Mouse (Mus musculus): ENCODE results near the gene Shd. TPM values are rescaled to one million over a fixed set of nuclear protein-coding genes. Genes with fewer than 3 reads are reported as not detected.

Gene Shd
- total and polyA plus RNA-seq, 2 experiments, result 0.35 TPM; not detected in 1

- no peak for DNase-seq (ENCODE audit: extremely low read depth, low read depth, low spot score)
- 76% methylated on average over 6 of the region's 6 CpGs for WGBS
- Histone ChIP-seq H3K79me2 (ENCODE audit: control insufficient read depth, insufficient read depth, low read length) (no peaks in the 10 kb centered on the region), H3K4me3 (ENCODE audit: insufficient read depth, low read depth, low read length) (no peak within 1 kb of the TSS), H3K4me1 (ENCODE audit: control insufficient read depth, insufficient read depth, low read length) (0 out of 2 replicates have a peak, but pooled peaks cover 2% of the 10 kb centered on the region), H3K27me3 (ENCODE audit: control insufficient read depth, insufficient read depth, low read length) (no peaks in the 10 kb centered on the region), H3K9ac (ENCODE audit: low read depth, low read length) (no peak within 1 kb of the TSS), H3K36me3 (ENCODE audit: control insufficient read depth, insufficient read depth, low read length) (no peaks in the 10 kb centered on the region), H3K27ac (replicated peaks; ENCODE audit: insufficient read depth, low read depth, low read length) (0 out of 2 replicates have a peak within 1 kb of the TSS, but pooled peaks have one; percentile 4)
- TF ChIP-seq POLR2A (IDR thresholded peaks at IDR 0.05; ENCODE audit: extremely low read depth, insufficient read depth, low read length) (no peak), CTCF (IDR thresholded peaks at IDR 0.05; ENCODE audit: low read depth, low read length) (no peak)
These were observed 17.7 kb upstream of the Shd start, which contains the start of gene Ebi3 for GRCm38 (mm10) chr17:55952447-55953027. Gene Ebi3 (plus strand): TSS chr17:55952640.

DNA sequence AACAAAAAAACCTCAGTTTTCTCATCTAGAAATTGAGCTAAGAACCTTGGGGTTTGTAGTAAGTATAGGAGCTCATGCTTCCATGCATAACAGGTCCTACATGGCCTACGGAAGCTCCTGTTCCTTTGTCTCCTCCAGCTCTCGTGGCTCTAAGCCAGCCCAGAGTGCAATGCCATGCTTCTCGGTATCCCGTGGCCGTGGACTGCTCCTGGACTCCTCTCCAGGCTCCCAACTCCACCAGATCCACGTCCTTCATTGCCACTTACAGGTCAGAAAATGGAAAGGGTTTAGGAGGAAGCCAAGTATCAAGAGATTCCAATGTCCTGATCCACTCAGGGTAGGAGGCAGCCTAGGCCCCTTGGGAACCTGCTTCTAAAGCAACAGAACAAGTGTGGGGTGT, 16.5 kb upstream of the Shd start:
- no peaks in the 10 kb centered on the region for H3K36me3 ChIP-seq (ENCODE audit: control insufficient read depth, insufficient read depth, low read length)
- TF ChIP-seq POLR2A (IDR thresholded peaks at IDR 0.05; ENCODE audit: extremely low read depth, insufficient read depth, low read length) (no peak), CTCF (IDR thresholded peaks at IDR 0.05; ENCODE audit: low read depth, low read length) (no peak)
- H3K4me1 ChIP-seq (ENCODE audit: control insufficient read depth, insufficient read depth, low read length), result peaks cover 5% of the 10 kb centered on the region
- no peaks in the 10 kb centered on the region for H3K79me2 ChIP-seq (ENCODE audit: control insufficient read depth, insufficient read depth, low read length)
- WGBS, result 73% methylated on average over 6 of the region's 6 CpGs
- H3K27ac ChIP-seq (replicated peaks; ENCODE audit: insufficient read depth, low read depth, low read length), result no peak overlapping the region
- no peak overlapping the region for H3K9ac ChIP-seq (ENCODE audit: low read depth, low read length)
- no peak for DNase-seq (ENCODE audit: extremely low read depth, low read depth, low spot score)
- no peak overlapping the region for H3K4me3 ChIP-seq (ENCODE audit: insufficient read depth, low read depth, low read length)
- no peaks in the 10 kb centered on the region for H3K27me3 ChIP-seq (ENCODE audit: control insufficient read depth, insufficient read depth, low read length)

DNA sequence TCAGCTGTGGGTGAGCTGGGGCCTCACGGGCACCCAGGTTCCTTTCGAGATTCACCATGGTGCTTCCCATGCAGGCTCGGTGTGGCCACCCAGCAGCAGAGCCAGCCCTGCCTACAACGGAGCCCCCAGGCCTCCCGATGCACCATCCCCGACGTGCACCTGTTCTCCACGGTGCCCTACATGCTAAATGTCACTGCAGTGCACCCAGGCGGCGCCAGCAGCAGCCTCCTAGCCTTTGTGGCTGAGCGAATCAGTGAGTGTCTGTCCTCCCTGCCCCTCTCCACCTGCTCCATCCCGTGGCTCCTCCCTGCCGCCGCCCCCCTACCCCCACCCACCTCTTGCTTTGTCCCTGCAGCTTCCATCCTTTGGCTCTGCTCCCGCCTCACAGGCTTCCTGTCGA, 16.0 kb upstream of the Shd start:
- Histone ChIP-seq H3K79me2 (ENCODE audit: control insufficient read depth, insufficient read depth, low read length) (no peaks in the 10 kb centered on the region), H3K4me3 (ENCODE audit: insufficient read depth, low read depth, low read length) (no peak overlapping the region), H3K9ac (ENCODE audit: low read depth, low read length) (no peak overlapping the region), H3K27ac (replicated peaks; ENCODE audit: insufficient read depth, low read depth, low read length) (no peak overlapping the region), H3K36me3 (ENCODE audit: control insufficient read depth, insufficient read depth, low read length) (no peaks in the 10 kb centered on the region), H3K4me1 (ENCODE audit: control insufficient read depth, insufficient read depth, low read length) (peaks cover 5% of the 10 kb centered on the region), H3K27me3 (ENCODE audit: control insufficient read depth, insufficient read depth, low read length) (no peaks in the 10 kb centered on the region)
- no peak for TF ChIP-seq POLR2A (IDR thresholded peaks at IDR 0.05; ENCODE audit: extremely low read depth, insufficient read depth, low read length)
- no peak for TF ChIP-seq CTCF (IDR thresholded peaks at IDR 0.05; ENCODE audit: low read depth, low read length)
- DNase-seq (ENCODE audit: extremely low read depth, low read depth, low spot score), result no peak
- WGBS, result 50% methylated on average over 16 of the region's 16 CpGs

DNA sequence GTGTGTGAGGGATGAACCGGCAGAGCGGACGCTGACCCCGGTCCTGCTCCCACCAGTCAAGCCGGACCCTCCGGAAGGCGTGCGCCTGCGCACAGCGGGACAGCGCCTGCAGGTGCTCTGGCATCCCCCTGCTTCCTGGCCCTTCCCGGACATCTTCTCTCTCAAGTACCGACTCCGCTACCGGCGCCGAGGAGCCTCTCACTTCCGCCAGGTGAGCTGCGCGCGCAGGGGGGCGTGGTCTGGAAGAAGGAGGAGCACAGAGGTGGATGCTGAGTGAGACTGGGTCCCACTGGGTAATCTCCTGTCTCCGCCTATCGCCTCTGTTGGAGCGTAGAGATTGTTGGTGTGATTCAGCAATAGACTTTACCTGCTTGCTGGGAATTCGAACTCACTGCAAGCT, 14.1 kb upstream of the Shd start:
- no peaks in the 10 kb centered on the region for H3K36me3 ChIP-seq (ENCODE audit: control insufficient read depth, insufficient read depth, low read length)
- peaks cover 7% of the 10 kb centered on the region for H3K4me1 ChIP-seq (ENCODE audit: control insufficient read depth, insufficient read depth, low read length)
- WGBS, result 10% methylated on average over 26 of the region's 26 CpGs
- peak; percentile 44 for DNase-seq (ENCODE audit: extremely low read depth, low read depth, low spot score)
- H3K9ac ChIP-seq (ENCODE audit: low read depth, low read length), result 0 out of 2 replicates have a peak overlapping the region, but pooled peaks have one; percentile 7
- no peak for TF ChIP-seq CTCF (IDR thresholded peaks at IDR 0.05; ENCODE audit: low read depth, low read length)
- TF ChIP-seq POLR2A (IDR thresholded peaks at IDR 0.05; ENCODE audit: extremely low read depth, insufficient read depth, low read length), result no peak
- peak overlapping the region; percentile 47; the same call in 1 of the 2 replicates for H3K4me3 ChIP-seq (ENCODE audit: insufficient read depth, low read depth, low read length)
- H3K79me2 ChIP-seq (ENCODE audit: control insufficient read depth, insufficient read depth, low read length), result no peaks in the 10 kb centered on the region
- H3K27me3 ChIP-seq (ENCODE audit: control insufficient read depth, insufficient read depth, low read length), result no peaks in the 10 kb centered on the region
- no peak overlapping the region for H3K27ac ChIP-seq (replicated peaks; ENCODE audit: insufficient read depth, low read depth, low read length)

DNA sequence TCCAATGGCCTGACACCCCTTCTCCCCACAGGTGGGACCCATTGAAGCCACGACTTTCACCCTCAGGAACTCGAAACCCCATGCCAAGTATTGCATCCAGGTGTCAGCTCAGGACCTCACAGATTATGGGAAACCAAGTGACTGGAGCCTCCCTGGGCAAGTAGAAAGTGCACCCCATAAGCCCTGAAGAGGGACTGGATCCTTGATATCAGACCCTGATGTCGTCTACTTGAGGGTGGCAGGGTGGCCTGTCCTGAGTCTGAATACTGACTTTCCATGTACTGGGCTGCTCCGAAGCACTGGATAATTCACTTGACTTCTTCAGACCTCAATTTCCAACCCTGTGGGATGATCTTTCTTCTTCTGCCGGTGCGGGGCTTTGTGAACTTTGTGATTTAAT, 13.7 kb upstream of the Shd start:
- Histone ChIP-seq H3K27ac (replicated peaks; ENCODE audit: insufficient read depth, low read depth, low read length) (no peak overlapping the region), H3K9ac (ENCODE audit: low read depth, low read length) (no peak overlapping the region), H3K27me3 (ENCODE audit: control insufficient read depth, insufficient read depth, low read length) (no peaks in the 10 kb centered on the region), H3K4me1 (ENCODE audit: control insufficient read depth, insufficient read depth, low read length) (peaks cover 7% of the 10 kb centered on the region), H3K36me3 (ENCODE audit: control insufficient read depth, insufficient read depth, low read length) (no peaks in the 10 kb centered on the region), H3K79me2 (ENCODE audit: control insufficient read depth, insufficient read depth, low read length) (no peaks in the 10 kb centered on the region), H3K4me3 (ENCODE audit: insufficient read depth, low read depth, low read length) (no peak overlapping the region)
- WGBS, result 35% methylated on average over 6 of the region's 6 CpGs
- no peak for TF ChIP-seq CTCF (IDR thresholded peaks at IDR 0.05; ENCODE audit: low read depth, low read length)
- TF ChIP-seq POLR2A (IDR thresholded peaks at IDR 0.05; ENCODE audit: extremely low read depth, insufficient read depth, low read length), result no peak
- no peak for DNase-seq (ENCODE audit: extremely low read depth, low read depth, low spot score)

DNA sequence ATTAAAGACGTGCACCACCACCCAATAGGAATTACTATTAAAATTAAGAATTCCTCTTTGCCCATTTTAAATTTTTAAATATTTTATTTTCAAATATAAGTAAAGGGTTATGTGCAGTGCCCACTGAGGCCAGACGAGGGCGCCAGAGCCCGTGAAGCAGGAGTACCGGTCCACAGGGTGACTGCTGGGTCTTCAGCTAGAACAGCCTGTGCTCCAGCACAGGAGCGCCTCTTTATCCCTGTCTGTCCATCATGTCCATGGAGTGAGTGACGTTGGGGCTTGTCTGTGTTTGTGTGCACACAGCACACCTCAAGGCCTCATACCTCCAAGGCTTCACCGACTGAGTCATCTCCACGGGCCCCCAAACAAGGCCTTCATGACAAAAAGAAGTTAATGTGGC, 13.1 kb upstream of the Shd start:
- Histone ChIP-seq H3K36me3 (ENCODE audit: control insufficient read depth, insufficient read depth, low read length) (no peaks in the 10 kb centered on the region), H3K27ac (replicated peaks; ENCODE audit: insufficient read depth, low read depth, low read length) (no peak overlapping the region), H3K79me2 (ENCODE audit: control insufficient read depth, insufficient read depth, low read length) (no peaks in the 10 kb centered on the region), H3K4me3 (ENCODE audit: insufficient read depth, low read depth, low read length) (no peak overlapping the region), H3K9ac (ENCODE audit: low read depth, low read length) (no peak overlapping the region), H3K4me1 (ENCODE audit: control insufficient read depth, insufficient read depth, low read length) (peaks cover 7% of the 10 kb centered on the region), H3K27me3 (ENCODE audit: control insufficient read depth, insufficient read depth, low read length) (no peaks in the 10 kb centered on the region)
- WGBS, result 21% methylated on average over 9 of the region's 9 CpGs
- DNase-seq (ENCODE audit: extremely low read depth, low read depth, low spot score), result peak; percentile 44
- TF ChIP-seq POLR2A (IDR thresholded peaks at IDR 0.05; ENCODE audit: extremely low read depth, insufficient read depth, low read length) (no peak), CTCF (IDR thresholded peaks at IDR 0.05; ENCODE audit: low read depth, low read length) (peak; percentile 92)

All from liver, adult 2 months (tissue).